Mouse (Mus musculus) lung, adult 2 months (tissue): Measurements from ENCODE around the gene Nkx2-5. TPM values are rescaled to one million over a fixed set of nuclear protein-coding genes. Genes with fewer than 3 reads are reported as not detected.

Experiments
- DNase-seq: peaks from one replicate; pipeline ENCODE4 v3.0.0; 2022
- H3K4me1 ChIP-seq: fragments of 200-500 bp; 2 replicates; pipeline ENCODE4 v1.6.1; 2011; ENCODE audit warnings: low read length; ENCODE audit not compliant: control insufficient read depth, insufficient read depth
- H3K4me3 ChIP-seq: fragments of 200-500 bp; replicated peaks from 2 replicates; pipeline ENCODE3; 2011; ENCODE audit warnings: low read depth, mild to moderate bottlenecking, control low read depth, low read length; ENCODE audit errors: extremely low read depth
- CTCF ChIP-seq: fragments of 200-500 bp; IDR thresholded peaks from 2 replicates; pipeline ENCODE4 v1.5.1; 2011; ENCODE audit warnings: mild to moderate bottlenecking, low read length, control low read depth; ENCODE audit not compliant: insufficient read depth
- POLR2A ChIP-seq: fragments of 200-500 bp; IDR thresholded peaks from 2 replicates; pipeline ENCODE4 v1.6.1; 2011; ENCODE audit warnings: low read depth, mild to moderate bottlenecking, control low read depth, low read length, borderline replicate concordance; ENCODE audit errors: extremely low read depth
- WGBS: fragments of 180-500 bp; shearing (Covaris S2); methylation state at CpG from one replicate; pipeline ENCODE4 v1.1.7; 2018; 5-methylcytosine and 5-hydroxymethylcytosine counted together
- polyA plus RNA-seq: library from polyadenylated mRNA; depleted of rRNA; stranded (reverse); fragments of >200 nt; gene quantifications from 2 replicates; pipeline ENCODE4 v1.2.3, GENCODE M21; 2012; rRNA removed

Nkx2-5 gene
- polyA plus RNA-seq, 1 experiment: 2.4 TPM

DNA sequence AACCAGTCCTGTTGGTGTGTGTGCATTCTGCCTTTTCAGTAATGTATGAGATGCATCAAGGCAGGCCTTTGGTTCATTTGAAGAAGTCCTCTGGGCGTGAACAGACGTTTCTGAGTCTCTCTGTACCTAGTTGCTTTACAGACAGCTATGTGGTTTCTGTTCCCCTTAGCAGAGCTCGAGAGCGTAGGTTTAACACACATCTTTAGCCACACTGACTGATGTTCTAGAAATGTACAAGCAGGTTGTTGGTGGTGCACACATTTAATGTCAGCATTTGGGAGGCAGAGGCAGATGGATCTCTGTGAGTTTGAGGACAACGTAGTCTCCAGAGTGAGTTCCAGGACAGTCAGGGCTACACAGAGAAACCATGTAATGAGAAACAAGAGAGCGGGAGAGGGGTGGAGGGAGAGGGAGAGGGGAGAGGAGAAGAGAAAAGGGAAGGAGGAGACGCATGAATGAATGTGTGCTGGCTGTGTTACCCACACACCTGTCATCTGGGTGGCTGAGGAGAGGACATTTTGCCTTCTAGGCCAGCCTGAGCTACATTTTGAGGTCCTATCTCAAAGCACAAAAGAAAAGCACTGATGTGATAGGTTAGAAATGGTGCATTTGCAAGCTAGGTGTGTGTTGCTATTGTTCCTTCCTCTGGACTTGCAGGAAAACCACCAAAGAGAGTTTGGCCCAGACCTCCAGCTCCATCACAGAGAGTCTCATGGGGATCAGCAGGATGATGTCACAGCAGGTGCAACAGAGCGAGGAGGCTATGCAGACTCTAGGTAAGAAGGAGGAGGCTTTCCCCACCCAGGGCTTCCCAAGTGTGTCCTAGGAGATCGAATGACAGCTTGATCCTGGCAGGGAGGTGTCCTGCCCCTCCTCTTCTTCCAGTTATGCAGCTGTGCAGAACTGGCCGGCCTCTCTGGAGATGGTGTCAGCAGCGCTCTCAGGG lies 54.3 kb downstream of the Nkx2-5 start:
- TF ChIP-seq CTCF: no peak
- TF ChIP-seq POLR2A: no peak
- DNase-seq: no peak
- 86% methylated on average over 11 of the region's 11 CpGs for WGBS
- no peak overlapping the region for H3K4me3 ChIP-seq
- H3K4me1 ChIP-seq: no peaks in the 10 kb centered on the region

- no peak for DNase-seq
- 88% methylated on average over 8 of the region's 8 CpGs for WGBS
- no peak for TF ChIP-seq CTCF
- no peak for TF ChIP-seq POLR2A
- Histone ChIP-seq H3K4me3 (no peak overlapping the region), H3K4me1 (no peaks in the 10 kb centered on the region)
These were observed 55.1 kb downstream of the Nkx2-5 start for GRCm38 (mm10) chr17:26789460-26790268.

DNA sequence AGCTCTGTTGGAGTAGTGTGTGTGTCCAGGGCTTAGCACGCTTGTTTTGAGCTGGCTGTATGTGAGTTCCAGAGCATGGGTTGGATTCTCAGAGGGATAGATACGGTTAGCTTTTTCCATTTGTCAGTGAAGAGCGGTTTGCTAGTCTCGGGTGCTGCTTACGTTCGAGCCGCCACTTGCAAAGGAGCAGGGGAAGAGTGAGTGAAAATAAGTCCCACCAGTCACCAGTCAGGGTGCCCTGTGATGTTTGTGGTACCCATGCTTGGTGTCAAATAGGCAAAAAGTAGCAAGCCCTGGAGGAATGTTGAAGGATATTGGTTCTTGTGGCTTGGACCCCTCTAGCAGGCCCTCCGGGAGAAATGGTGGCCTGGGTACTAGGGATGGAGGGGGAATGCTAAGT lies 55.8 kb downstream of the Nkx2-5 start:
- H3K4me3 ChIP-seq: no peak overlapping the region
- DNase-seq: no peak
- WGBS: 94% methylated on average over 8 of the region's 8 CpGs
- no peaks in the 10 kb centered on the region for H3K4me1 ChIP-seq
- TF ChIP-seq CTCF (no peak), POLR2A (no peak)

Other genes starting within 250 kb of the Nkx2-5 start
- 194 and 219 TPM in 2 replicates for gene Atp6v0e, start 181.8 kb downstream of the Nkx2-5 start, polyA plus RNA-seq
- gene Crebrf, start 129.4 kb downstream of the Nkx2-5 start, polyA plus RNA-seq: 5.7 and 10.5 TPM in 2 replicates
- 12.3 and 17.1 TPM in 2 replicates for gene Bnip1, start 63.9 kb downstream of the Nkx2-5 start, polyA plus RNA-seq
- gene Kifc5b, start 72.1 kb upstream of the Nkx2-5 start, polyA plus RNA-seq: 1.5 and 1.8 TPM in 2 replicates
- gene Phf1, start 88.0 kb upstream of the Nkx2-5 start, polyA plus RNA-seq: 101 and 114 TPM in 2 replicates
- 129 and 145 TPM in 2 replicates for gene Cuta, start 94.6 kb upstream of the Nkx2-5 start, polyA plus RNA-seq
- gene Syngap1, start 96.2 kb upstream of the Nkx2-5 start, polyA plus RNA-seq: 31.3 and 32.8 TPM in 2 replicates
- 14.1 and 14.5 TPM in 2 replicates for gene Zbtb9, start 128.2 kb upstream of the Nkx2-5 start, polyA plus RNA-seq
- 48.2 and 55.8 TPM in 2 replicates for gene Bak1, start 184.0 kb upstream of the Nkx2-5 start, polyA plus RNA-seq
- 22.0 and 22.5 TPM in 2 replicates for gene Itpr3, start 212.3 kb upstream of the Nkx2-5 start, polyA plus RNA-seq